Mouse (Mus musculus) liver, embryonic 14 days (tissue): ENCODE data around the gene Omt2b. TPM values are rescaled to one million over a fixed set of nuclear protein-coding genes. Genes with fewer than 3 reads are reported as not detected.

Source experiments
- polyA plus RNA-seq: library from polyadenylated mRNA; depleted of rRNA; stranded (reverse); fragments of >200 nt; gene quantifications from 2 replicates; pipeline ENCODE4 v1.2.3, GENCODE M21; 2012; rRNA removed

Gene Omt2b
- polyA plus RNA-seq = not detected in 2 replicates

GRCm38 (mm10) chr9:78327289-78327688, at the start of gene Omt2b:
Gene Omt2b, plus strand, starts transcription at chr9:78327589.

GRCm38 (mm10) chr9:78289723-78290122, 37.7 kb upstream of the Omt2b start, which contains the start of gene Gm10639:
Gene Gm10639, plus strand, starts transcription at chr9:78289923.

GRCm38 (mm10) chr9:78314696-78315095, 12.7 kb upstream of the Omt2b start, which contains the start of gene Omt2a:
Gene Omt2a, minus strand, starts transcription at chr9:78314796.

GRCm38 (mm10) chr9:78355611-78356010, 28.2 kb downstream of the Omt2b start, which contains the start of gene Gsta2:
Gene Gsta2, minus strand, starts transcription at chr9:78355788.

GRCm38 (mm10) chr9:78367959-78368358, 40.6 kb downstream of the Omt2b start, which contains the start of gene Dppa5a:
Gene Dppa5a, minus strand, starts transcription at chr9:78368177.

GRCm38 (mm10) chr9:78378113-78378785, 50.9 kb downstream of the Omt2b start, which contains the start of gene Ooep:
Gene Ooep, minus strand, starts transcription at chr9:78378725.

Other genes starting within 250 kb of the Omt2b start
- 60.7 and 71.6 TPM in 2 replicates for gene Fbxo9, start 218.5 kb upstream of the Omt2b start, polyA plus RNA-seq
- gene Ick, start 218.4 kb upstream of the Omt2b start, polyA plus RNA-seq = 3.5 and 4.2 TPM in 2 replicates
- 19.2 and 19.8 TPM in 2 replicates for gene Gsta4, start 144.8 kb upstream of the Omt2b start, polyA plus RNA-seq
- gene Gsta1, start 96.9 kb upstream of the Omt2b start, polyA plus RNA-seq = 0.05 and 0.07 TPM in 2 replicates
- gene Gm3776, start 70.5 kb upstream of the Omt2b start, polyA plus RNA-seq = not detected in 2 replicates
- 0.03 TPM in 1 of 2 replicates, not detected in the other for gene Gm10639, start 37.7 kb upstream of the Omt2b start, polyA plus RNA-seq
- not detected in 2 replicates for gene Omt2a, start 12.8 kb upstream of the Omt2b start, polyA plus RNA-seq
- 0.09 and 0.16 TPM in 2 replicates for gene Gsta2, start 28.2 kb downstream of the Omt2b start, polyA plus RNA-seq
- gene Dppa5a, start 40.6 kb downstream of the Omt2b start, polyA plus RNA-seq = not detected in 2 replicates
- gene Ooep, start 51.1 kb downstream of the Omt2b start, polyA plus RNA-seq = not detected in 2 replicates
- 0.02 and 0.06 TPM in 2 replicates for gene Ddx43, start 68.2 kb downstream of the Omt2b start, polyA plus RNA-seq
- gene Cgas, start 115.6 kb downstream of the Omt2b start, polyA plus RNA-seq = 0.98 and 1.4 TPM in 2 replicates
- 14.2 and 14.6 TPM in 2 replicates for gene Mto1, start 120.6 kb downstream of the Omt2b start, polyA plus RNA-seq
- 0.15 and 0.18 TPM in 2 replicates for gene Gm17324, start 121.2 kb downstream of the Omt2b start, polyA plus RNA-seq
- gene Eef1a1, start 161.6 kb downstream of the Omt2b start, polyA plus RNA-seq = 4,310 and 4,502 TPM in 2 replicates